Mouse (Mus musculus) myocyte (in vitro differentiated cells): ENCODE results near the gene B3galt4.

Source experiments
- MYOD1 ChIP-seq, 3 experiments: IDR thresholded peaks; one replicate each; pipeline ENCODE4 v1.6.1; 2011; ENCODE audit warnings: control low read depth in 2 of 3, low read depth in 2 of 3, mild to moderate bottlenecking in 2 of 3, moderate library complexity in 1 of 3; ENCODE audit not compliant: insufficient read length in 2 of 3, control insufficient read depth in 1 of 3
- POLR2A ChIP-seq: IDR thresholded peaks from one replicate; pipeline ENCODE4 v1.6.1; 2011; ENCODE audit warnings: low read depth, mild to moderate bottlenecking, control low read depth, moderate library complexity; ENCODE audit not compliant: insufficient read length
- POLR2AphosphoS2 ChIP-seq: IDR thresholded peaks from one replicate; pipeline ENCODE4 v1.6.1; 2011; ENCODE audit warnings: low read depth, control low read depth; ENCODE audit not compliant: insufficient read length

- TF ChIP-seq MYOD1 (IDR thresholded peaks at IDR 0.05; ENCODE audit: control insufficient read depth in 1 of 3, insufficient read length in 2 of 3, low read depth in 2 of 3) (no peak), POLR2A (no peak), POLR2AphosphoS2 (no peak)
These were observed 22.9 kb downstream of the B3galt4 start for GRCm38 (mm10) chr17:33928251-33928947.
